Mouse (Mus musculus) CD4-positive, CD25-positive, alpha-beta regulatory T cell (primary cell): ENCODE results near the gene Pcf11. TPM values are rescaled to one million over a fixed set of nuclear protein-coding genes. Genes with fewer than 3 reads are reported as not detected.

Experiments
- polyA plus RNA-seq: library from polyadenylated mRNA; unstranded; fragments of 100-300 nt; shearing (Covaris generic); gene quantifications from one replicate; pipeline ENCODE4 v1.2.1, GENCODE M21; 2017

Gene Pcf11
- 46.7 TPM for polyA plus RNA-seq

GRCm38 (mm10) chr7:92669507-92670471 is at the start of gene Pcf11:
TSS of gene Pcf11 (minus strand) at chr7:92669934.

GRCm38 (mm10) chr7:92637021-92637625 is 32.6 kb downstream of the Pcf11 start, which contains the start of gene Ankrd42:
TSS of gene Ankrd42 (minus strand) at chr7:92637142.

Other genes starting within 250 kb of the Pcf11 start
- 19.5 TPM for gene Ccdc90b, start 108.8 kb downstream of the Pcf11 start, polyA plus RNA-seq
- gene Ankrd42, start 32.8 kb downstream of the Pcf11 start, polyA plus RNA-seq = not detected
- gene Rab30, start 71.7 kb upstream of the Pcf11 start, polyA plus RNA-seq = 0.05 TPM
- 3.7 TPM for gene Ddias, start 204.3 kb upstream of the Pcf11 start, polyA plus RNA-seq
- gene Prcp, start 204.5 kb upstream of the Pcf11 start, polyA plus RNA-seq = 16.3 TPM